Mouse (Mus musculus) left cerebral cortex, adult 11 months (tissue): ENCODE measurements at regions not wholly inside any gene's neighbourhood (a gene's known extent, or its start where the extent isn't known, plus 50 kb on each side); places are given as distances from the start of the nearest gene placed in this dataset.

Source experiments
- DNase-seq: peaks from one replicate; pipeline ENCODE4 v3.0.0; 2022; ENCODE audit warnings: low spot score

DNA sequence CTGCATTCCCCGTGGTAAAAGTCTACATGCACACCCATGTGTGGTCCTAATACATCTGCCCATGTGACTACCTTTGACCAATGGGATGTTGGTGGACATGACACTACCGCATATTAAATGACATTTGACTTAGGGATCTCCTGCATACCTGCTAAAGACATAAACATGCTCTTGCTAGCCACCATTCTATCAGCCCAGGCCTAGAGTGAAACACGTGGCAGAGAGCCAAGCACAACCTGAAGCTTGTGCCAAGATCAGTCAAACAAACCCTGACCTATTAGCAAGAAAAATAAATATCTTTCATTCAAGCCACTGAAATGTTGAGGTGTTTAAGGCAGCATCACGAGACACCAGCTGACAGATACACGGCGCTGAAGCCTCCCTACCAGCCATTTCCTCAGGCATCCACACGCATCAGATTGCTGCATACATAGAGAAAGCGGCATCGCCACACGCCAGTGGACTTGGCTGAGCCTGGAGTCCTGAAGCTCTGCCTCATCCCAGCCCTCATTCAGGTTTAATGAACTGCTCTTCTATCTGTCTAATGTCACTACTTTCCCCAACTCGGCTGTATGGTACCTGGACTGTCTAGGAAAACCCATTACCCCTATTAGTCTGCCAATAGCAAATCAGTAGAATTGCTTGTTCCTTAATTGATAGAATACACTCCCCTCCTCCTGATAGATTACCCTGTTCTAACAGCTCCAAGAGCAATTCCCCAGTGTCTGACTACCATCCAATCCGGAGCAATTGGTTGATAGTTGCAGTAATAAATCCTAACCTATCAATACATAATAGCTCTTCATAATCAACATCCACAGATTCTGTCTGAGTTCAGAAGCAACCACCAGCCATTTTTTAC is 242.8 kb upstream of the Rsrc1 start:
- no peak for DNase-seq

DNA sequence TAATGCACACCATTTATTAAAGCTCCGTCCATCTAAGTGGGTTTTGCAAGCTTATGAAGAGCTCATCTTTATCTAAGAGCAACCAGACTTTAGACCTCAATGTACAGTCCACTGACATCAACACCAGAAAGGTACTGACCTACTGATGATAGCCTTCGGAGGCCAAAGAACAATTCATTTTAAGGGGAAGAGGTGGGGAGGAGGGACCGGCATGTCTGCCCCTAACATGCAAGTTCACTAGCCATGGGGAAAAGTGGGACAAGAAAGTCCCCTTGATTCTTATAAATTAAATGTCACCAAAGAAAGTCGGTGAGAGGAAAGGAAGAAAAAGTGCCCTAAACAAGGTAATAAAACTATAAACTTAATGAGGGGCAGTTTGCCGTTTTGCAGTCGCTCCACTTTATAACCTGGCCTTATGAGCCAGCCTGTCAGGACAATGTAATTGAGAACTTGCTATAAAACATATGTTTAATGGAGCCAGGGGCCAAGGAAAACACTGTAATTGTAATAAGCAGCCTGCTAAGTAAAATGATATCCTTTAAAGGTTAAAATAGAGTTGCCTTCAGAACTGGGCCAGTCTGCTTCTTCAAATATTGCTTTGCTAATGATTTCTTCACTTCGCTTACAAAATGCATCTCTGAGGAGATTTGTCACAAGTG is 241.7 kb upstream of the Rsrc1 start:
- no peak for DNase-seq

DNA sequence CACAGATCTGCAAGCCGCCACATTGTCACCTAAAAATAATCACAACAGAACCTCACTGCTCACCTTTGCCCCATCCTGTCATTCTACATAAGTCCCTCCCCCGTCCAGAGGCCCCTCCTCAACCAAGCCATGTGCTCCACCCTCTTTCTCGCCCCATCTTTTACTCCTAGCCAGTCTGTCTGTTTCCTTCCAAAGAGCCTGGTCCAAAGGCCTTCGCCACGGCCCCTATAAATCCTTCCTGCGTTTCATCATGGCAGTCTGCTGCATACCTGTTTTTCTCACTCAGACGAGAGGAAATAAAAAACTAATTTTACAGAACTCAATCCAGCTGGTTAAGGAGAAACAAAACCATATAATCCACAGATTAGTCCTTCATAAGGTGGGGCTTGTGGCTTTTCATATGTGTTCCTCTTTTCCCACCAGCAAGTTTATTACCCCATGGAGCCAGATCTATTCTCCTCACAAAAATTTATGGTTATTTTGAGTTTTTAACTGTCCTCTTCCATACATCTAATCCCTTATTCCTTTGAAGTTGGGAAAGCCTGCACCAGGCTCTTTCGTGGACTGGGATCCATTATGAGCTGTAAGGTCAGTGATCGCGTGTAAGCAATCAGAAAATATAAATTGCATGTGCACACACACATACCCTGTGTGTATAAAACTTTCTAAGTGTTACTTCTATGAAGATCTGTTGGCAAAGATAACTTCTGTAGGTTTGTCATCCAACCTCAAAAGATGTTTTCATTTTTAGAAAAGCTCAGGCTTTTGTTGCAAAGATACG is 236.9 kb upstream of the Rsrc1 start:
- no peak for DNase-seq

DNA sequence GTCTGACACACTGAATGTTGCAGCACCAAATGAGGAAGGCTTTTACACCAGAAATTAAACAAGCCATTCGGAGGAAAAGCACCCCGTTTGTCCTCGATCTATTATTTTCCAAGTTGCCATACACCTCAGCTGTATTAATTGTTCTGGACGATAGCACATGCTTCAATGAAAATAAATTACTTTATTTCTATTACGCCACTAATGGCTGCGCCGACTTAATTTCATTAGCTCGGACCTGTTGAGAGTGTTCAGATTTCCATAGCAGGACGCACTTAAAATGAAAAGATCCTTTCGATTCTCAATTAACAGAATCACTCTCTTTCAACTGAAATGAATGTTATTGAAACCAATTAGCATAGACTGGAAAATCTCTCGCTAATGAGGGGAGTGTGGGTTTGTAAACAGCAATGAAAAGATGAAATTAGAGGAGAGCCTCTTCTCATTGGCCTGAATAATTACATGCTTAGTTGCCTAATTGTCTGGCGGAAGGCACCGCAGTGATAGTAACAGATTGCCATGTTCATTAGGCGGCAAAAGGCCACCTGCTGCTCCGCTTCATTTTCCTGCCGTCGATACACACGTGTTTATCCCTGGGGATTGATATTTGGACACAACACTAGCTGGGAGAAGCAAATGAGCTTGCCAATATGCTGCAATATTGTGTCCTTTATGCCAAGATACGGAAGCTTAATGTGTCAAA is 234.7 kb upstream of the Rsrc1 start:
- DNase-seq = no peak

DNA sequence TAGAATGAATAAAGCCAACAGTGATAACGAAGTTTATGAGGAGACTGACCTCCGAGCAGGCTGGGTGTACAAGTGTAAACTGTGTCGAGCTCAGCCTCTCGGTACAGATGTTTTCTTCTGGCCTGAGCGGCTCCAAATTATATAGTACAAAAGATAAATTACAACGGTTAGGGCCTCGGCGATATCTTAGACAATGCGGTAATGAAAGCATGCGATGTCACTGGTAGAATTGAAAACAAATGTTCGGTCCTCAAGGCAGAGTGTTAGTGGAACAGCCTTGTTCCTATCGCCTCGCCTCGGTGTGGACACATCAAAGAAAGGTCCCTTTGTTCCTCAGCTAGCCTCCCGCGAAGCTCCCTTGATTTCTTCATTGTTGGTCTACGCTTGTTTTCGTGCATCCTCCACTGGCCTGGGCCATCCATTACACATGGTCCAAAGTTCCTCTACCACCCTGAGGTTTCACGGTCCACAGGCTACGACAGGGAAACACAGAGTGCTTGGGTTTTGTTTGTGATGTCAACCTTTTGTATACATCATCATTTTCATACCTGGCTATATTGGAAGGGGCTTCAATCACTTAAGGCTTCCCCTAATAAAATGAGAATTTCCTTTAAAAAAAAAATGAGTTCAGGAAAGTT is 234.0 kb upstream of the Rsrc1 start:
- no peak for DNase-seq

DNA sequence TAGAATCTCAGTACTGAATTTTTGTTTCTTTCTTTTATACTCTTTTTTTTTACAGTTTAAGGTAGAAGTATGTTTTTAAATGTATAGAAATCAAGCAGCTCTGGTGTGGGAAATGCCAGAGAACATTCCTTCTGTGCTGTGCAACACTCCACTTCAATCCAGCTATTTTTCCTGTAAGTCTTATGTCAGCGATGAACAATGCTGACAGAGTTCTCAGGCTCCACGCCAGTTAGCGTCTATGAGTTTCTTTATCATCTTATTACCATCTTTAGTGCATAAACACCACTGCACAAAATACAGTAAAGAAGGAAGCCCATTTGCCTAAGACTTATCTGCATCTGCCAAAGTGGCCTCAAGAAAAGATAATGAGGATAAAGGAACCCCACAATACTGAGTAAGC is 223.0 kb upstream of the Rsrc1 start:
- no peak for DNase-seq

DNA sequence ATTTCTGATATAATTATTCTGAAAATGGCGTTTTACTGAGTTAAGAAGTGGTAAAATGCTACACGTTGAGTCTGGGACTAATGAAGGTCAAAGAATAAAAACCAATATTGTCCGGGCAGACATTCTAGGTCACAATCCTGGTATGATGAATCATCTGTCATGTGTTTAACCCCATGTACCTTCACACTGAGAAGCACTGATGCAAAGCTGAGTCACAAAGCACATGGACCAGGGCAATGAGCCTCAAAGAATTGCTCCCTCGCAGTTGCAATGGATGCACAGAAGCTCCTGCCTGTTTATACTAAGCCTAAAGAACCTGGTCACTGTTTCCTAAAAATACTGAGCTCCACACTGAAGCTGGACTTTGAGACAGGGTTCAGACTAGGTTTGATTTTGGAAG is 221.3 kb upstream of the Rsrc1 start:
- no peak for DNase-seq

DNA sequence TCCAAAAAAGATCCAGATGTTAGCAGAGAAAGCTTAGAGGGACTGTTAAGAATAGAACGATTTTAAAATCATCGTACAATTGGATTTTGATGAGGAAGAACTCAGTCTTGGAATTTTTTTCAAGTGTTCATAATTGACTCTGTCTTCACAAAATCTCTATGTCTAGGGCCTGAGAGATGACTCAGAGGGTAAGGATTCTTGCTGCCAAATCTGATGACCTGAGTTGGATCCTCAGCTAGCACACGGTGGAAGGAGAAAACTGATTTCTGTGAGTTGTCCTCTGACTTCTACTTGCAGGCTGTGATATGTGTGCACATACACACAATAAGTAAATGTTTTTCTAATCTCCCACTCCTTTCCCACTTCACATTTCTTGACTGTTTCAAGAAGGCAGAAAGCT is 218.7 kb upstream of the Rsrc1 start:
- DNase-seq = no peak

DNA sequence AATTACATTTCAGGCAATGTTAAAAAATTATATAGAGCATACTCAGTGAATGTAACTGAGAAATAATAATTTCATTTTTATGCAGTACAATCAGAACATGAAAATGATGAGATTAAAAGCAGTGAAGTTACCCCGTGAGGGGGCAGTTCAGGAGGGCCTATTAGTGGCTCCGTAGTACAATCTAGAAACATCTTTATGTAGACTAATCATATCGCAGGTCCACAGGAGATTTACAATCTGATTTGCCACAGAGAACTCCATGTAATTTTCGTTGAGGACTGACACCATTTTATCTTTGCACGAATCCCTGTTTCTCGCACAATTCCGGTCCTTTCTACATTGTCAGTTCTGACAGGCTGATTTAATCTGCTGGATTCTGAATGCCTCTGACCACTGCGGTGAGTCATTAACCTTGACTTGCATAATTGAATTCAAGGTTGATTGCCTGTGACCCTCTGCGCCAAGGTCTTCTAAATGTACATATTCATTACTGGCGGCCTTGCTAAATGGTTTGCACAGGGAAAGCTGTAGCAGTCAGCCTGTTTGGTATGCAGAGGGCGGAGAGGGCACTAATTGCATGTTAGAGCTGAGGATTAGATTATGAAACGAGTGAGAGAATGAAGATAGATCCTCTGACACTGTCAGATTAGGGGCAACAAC is 183.7 kb upstream of the Rsrc1 start:
- no peak for DNase-seq

DNA sequence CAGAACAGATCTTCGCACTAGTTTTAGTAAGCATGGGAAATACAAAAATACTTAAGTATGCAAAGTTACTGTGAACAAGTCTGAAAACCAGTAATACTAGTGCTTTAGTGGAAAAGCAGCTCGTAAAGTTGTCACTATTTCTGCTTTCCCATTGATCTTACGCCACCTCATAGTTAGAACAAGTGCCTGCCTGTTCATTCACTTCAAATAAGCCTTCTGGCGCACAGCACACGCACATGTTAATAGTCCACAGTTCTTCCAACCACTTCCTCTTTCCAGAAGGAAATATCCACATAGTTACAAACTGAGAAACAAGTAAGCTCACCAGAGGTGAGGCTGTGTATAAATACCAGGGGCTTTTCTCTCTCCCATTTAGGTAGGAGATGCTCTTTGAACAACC is 182.9 kb upstream of the Rsrc1 start:
- no peak for DNase-seq

DNA sequence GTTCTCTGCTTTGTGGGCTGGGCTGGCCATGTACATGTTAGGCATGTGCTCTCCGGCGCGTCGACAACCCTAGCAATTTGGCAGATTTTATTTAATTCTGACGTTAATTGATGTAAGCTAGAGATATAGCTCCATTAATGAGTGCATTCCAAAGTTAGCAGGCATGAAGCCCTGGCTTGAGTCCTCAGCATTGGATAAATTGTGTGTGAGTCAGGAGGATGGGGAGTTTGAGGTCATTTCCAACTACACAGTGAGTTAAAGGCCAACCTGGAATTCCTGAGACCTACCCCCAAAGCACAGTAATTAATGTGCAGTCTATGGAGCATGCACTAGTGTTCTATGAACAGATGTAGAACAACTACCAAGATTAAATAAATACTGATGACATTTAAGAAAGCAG is 178.7 kb upstream of the Rsrc1 start:
- no peak for DNase-seq

DNA sequence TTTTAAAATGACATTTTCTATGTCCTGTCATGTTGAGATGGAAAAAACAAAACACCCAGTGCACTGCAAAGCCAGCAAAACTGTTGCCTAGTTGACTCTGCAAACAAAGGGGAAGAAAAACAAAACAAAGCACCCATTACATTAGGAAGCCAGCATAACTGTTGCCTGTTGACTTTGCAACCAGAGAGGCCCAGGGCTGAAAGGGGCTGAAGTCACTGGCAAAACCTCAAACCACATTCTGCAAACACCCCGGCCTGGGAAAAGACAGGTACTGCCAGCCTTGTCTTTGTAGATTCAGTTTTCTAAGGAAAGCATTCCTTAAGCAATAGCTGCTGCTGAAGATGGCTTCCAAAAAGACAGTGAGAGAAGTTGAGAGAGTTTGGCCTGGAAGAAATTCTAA is 175.0 kb upstream of the Rsrc1 start:
- no peak for DNase-seq

DNA sequence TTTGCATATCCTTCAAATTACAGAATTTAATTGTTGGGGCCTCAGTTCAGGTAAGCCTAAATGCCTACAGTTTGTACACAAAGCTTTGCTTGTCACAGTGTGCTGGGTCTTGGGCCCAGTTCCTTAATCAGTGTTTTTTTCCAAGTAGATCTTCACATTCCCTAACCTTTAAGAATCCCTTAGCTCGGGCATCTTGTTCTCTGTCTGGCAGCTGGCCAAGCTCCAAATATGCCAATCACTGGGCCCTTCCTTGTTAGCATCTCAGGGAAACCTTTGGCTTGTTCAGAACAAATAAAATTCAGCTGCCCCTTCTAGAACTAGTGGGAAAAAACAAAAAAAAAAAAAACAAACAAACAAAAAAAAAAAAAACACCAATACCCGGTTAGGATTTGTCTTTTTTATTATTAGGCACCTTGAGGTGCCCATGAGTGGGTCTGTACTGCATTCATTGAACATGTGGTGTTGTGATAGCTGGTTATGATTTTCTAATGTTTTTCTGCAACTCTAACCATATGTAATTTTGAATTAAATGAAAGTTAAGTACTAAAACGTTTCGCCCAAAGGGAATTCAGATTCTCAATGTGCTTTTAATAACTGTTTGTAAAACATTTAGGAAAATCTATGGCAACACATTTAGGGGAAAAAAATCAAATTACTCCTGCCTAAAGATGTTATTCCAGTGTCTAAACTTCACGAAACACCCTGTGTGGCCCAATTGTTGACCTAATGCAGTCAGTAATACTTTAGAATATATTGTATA is 168.3 kb upstream of the Rsrc1 start:
- DNase-seq = no peak

DNA sequence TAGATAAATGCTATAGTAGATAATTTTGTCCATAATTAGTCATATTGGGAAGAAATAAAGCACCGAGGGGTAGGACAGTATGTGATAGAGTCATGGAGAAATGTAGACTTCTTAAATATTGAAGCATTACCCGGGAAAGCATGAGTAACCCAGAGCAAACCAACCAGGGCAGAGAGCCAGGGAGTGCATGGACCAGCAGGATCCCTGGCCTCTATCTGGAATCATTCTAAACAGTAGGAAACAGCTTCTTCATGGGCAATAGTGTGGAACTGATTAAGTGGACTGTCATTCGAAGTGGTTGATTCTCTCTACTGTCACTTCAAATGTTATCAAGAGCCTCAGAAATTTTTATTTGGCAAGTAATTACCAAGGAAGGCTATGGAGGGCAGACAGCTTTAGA is 155.4 kb upstream of the Rsrc1 start:
- DNase-seq = no peak
